In the genomic region with DNA sequence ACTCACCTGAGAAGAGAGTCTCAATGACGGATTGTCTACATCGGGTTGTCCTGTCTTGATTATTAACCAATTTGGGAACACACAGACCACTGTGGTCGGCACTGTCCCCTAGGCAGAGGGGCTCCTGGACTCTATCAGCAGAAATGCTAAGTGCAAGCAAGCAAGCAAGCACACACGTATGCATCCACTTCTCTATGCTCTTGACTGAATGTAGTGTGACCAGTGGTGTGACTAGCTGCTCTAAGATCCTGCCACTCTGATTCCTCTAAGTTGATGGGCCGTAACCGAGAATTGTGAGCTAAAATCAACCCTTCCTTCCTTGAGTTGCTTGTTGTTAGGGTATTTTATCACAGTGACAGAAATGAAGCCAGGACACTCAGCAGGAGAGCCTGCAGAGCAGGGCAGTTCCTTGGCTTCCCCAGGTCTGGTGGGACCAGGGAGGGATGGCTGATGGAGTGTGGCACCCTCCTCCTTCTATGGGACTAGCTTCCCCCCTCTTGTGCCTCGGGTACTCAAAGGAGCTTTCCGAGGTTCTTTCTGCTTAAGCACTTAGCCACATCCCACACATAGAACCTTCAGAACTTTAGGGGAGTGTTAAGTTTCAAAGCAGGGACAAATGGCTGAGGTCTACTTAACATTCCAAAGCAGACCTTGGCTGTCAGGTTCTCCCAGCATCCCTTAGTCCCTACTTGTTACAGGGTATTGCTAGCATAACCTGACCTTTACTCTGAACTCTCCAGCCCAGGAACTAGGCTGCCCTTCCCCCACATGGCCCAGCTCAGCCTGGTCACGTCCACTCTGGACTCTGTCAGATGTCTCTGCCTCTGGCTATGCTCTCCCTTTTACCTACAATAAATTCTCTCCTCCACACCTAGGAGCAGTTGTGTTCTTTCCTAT, we compare ENCODE assay signal across 19 mouse cellular contexts. TPM values are rescaled to one million over a fixed set of nuclear protein-coding genes. Genes with fewer than 3 reads are reported as not detected.
DNase-seq lines count a peak whose midpoint lies in the region; ATAC-seq and TF ChIP-seq lines count a peak whose summit lies in the region.
"Had no signal": no experiment of that assay in that cellular context is flagged by ENCODE, and none has a peak within 500 bp of the region (broad histone marks: within the 10 kb centered on the region; RNA-seq: fewer than 3 reads in every experiment).

No protein-coding gene starts in this region.

- no peak overlapping the region for H3K4me3 ChIP-seq in kidney, adult 2 months (ENCODE audit: insufficient read depth, low read depth, low read length)
- H3K4me3 ChIP-seq in neural tube, embryonic 15.5 days (replicated peaks), result no peak overlapping the region
- H3K4me3 ChIP-seq in forebrain, embryonic 12.5 days (replicated peaks), result no peak overlapping the region
- H3K4me3 ChIP-seq: limb, embryonic 15.5 days; megakaryocyte, embryonic 14.5 days had no signal

- WGBS in kidney, adult 2 months, result 34% methylated on average over 9 of the region's 9 CpGs
- WGBS in neural tube, embryonic 15.5 days, result 60% methylated on average over 9 of the region's 9 CpGs
- WGBS in forebrain, embryonic 12.5 days, result 62% methylated on average over 9 of the region's 9 CpGs

- H3K9ac ChIP-seq in neural tube, embryonic 15.5 days (replicated peaks), result no peak overlapping the region
- H3K9ac ChIP-seq in forebrain, embryonic 12.5 days, result no peak overlapping the region
- H3K9ac ChIP-seq: limb, embryonic 15.5 days had no signal

- no peak for TF ChIP-seq POLR2A in kidney, adult 2 months (IDR thresholded peaks at IDR 0.05; ENCODE audit: low read depth, low read length)

- peak; percentile 35 to 51 for DNase-seq in lung, adult 18-20 months
- DNase-seq in lung, postnatal 25 days (ENCODE audit: low spot score), result no peak
- DNase-seq in kidney, adult 2 months, result peak; percentile 55
- peak; percentile 61 to 70 for DNase-seq in kidney, postnatal 36 days
- DNase-seq in heart, postnatal 14 days, result no peak
- DNase-seq: adrenal gland, postnatal 25 days; cerebellum, postnatal 36 days; right cerebral cortex, postnatal 14 days had no signal

- H3K27ac ChIP-seq in kidney, adult 2 months (ENCODE audit: insufficient read depth, low read depth, low read length), result no peak overlapping the region
- H3K27ac ChIP-seq in neural tube, embryonic 15.5 days (replicated peaks), result no peak overlapping the region
- H3K27ac ChIP-seq in forebrain, embryonic 12.5 days, result no peak overlapping the region
- H3K27ac ChIP-seq: limb, embryonic 15.5 days had no signal

- no peaks in the 10 kb centered on the region for H3K36me3 ChIP-seq in kidney, adult 2 months (ENCODE audit: control insufficient read depth, insufficient read depth, low read length)
- H3K36me3 ChIP-seq in neural tube, embryonic 15.5 days, result no peaks in the 10 kb centered on the region
- no peaks in the 10 kb centered on the region for H3K36me3 ChIP-seq in forebrain, embryonic 12.5 days (replicated peaks)
- H3K36me3 ChIP-seq: G1E; limb, embryonic 15.5 days had no signal

- intact Hi-C loops in heart, postnatal 14 days (cut with DNase I), result no loop called here

- TF ChIP-seq CTCF in kidney, adult 2 months (conservative IDR thresholded peaks at IDR 0.05; ENCODE audit: insufficient read depth, insufficient read length, low read depth, low read length), result no peak

- no peaks in the 10 kb centered on the region for H3K9me3 ChIP-seq in neural tube, embryonic 15.5 days (replicated peaks)
- no peaks in the 10 kb centered on the region for H3K9me3 ChIP-seq in forebrain, embryonic 12.5 days
- H3K9me3 ChIP-seq: G1E; limb, embryonic 15.5 days; megakaryocyte, embryonic 14.5 days had no signal

- no peaks in the 10 kb centered on the region for H3K4me1 ChIP-seq in kidney, adult 2 months (ENCODE audit: control insufficient read depth, insufficient read depth, low read length)
- no peaks in the 10 kb centered on the region for H3K4me1 ChIP-seq in neural tube, embryonic 15.5 days
- no peaks in the 10 kb centered on the region for H3K4me1 ChIP-seq in forebrain, embryonic 12.5 days
- H3K4me1 ChIP-seq: limb, embryonic 15.5 days; megakaryocyte, embryonic 14.5 days had no signal

- ATAC-seq in neural tube, embryonic 15.5 days (ENCODE audit: low FRiP score), result no peak
- no peak for ATAC-seq in forebrain, embryonic 12.5 days (ENCODE audit: low FRiP score)

- H3K4me2 ChIP-seq in neural tube, embryonic 15.5 days, result no peak overlapping the region
- H3K4me2 ChIP-seq in forebrain, embryonic 12.5 days, result no peak overlapping the region
- H3K4me2 ChIP-seq: limb, embryonic 15.5 days had no signal

- no peaks in the 10 kb centered on the region for H3K27me3 ChIP-seq in kidney, adult 2 months (replicated peaks; ENCODE audit: control insufficient read depth, insufficient read depth, low read length)
- H3K27me3 ChIP-seq in neural tube, embryonic 15.5 days (replicated peaks), result peaks cover 5% of the 10 kb centered on the region; the same call in 1 of the 2 replicates
- no peaks in the 10 kb centered on the region; the same call in 1 of the 2 replicates for H3K27me3 ChIP-seq in forebrain, embryonic 12.5 days

RNA-seq across cellular contexts. Expression of a gene that starts 31.1 kb away (rescaled TPM):
- polyA plus RNA-seq in kidney, adult 2 months (2012; rRNA removed), result 0.19 TPM in 1 of 2 replicates, not detected in the other
- 0.73 and 1.4 TPM in 2 replicates for polyA plus RNA-seq in neural tube, embryonic 15.5 days (2015; fragmentation: Nextera tagmentation; extraction: Ambion mirVana)
- 0.51 and 0.86 TPM in 2 replicates for polyA plus RNA-seq in forebrain, embryonic 12.5 days (2016; fragmentation: Nextera tagmentation; extraction: Ambion mirVana)
- total RNA-seq in heart, postnatal 14 days (2021), result not detected
- total RNA-seq: adrenal gland, postnatal 25 days; G1E; granulocyte monocyte progenitor cell, adult 5-6 weeks; layer of hippocampus, adult 8-10 months; left cerebral cortex, postnatal 10 days had no signal
- polyA plus RNA-seq: C2C12; frontal cortex, adult 2 months; G1E; heart, postnatal 0 days; limb, embryonic 15.5 days had no signal

Comparison
In these comparisons a context has a peak if more than half of its experiments do, and no peak if none do; other contexts are left out.
1. DNase-seq: peak in lung, adult 18-20 months (2 of 2), kidney, adult 2 months (single experiment) and kidney, postnatal 36 days (2 of 2); none in lung, postnatal 25 days (single experiment) and heart, postnatal 14 days (0 of 2).